Mouse (Mus musculus) urinary bladder, adult 2 months (tissue): Measurements from ENCODE around the gene Aurkb. TPM values are rescaled to one million over a fixed set of nuclear protein-coding genes. Genes with fewer than 3 reads are reported as not detected.

ENCODE experiments used
- DNase-seq: peaks from one replicate; pipeline ENCODE4 v3.0.0; 2022; ENCODE audit warnings: low spot score
- polyA plus RNA-seq: library from polyadenylated mRNA; depleted of rRNA; stranded (reverse); fragments of >200 nt; gene quantifications from 2 replicates; pipeline ENCODE4 v1.2.3, GENCODE M21; 2012

The Aurkb gene
- polyA plus RNA-seq, 1 experiment: 4.1 TPM

- no peak for DNase-seq
These were observed 19.0 kb downstream of the Aurkb start for GRCm38 (mm10) chr11:69064259-69065133.

- DNase-seq: no peak
These were observed 20.0 kb downstream of the Aurkb start for GRCm38 (mm10) chr11:69065394-69065925.

GRCm38 (mm10) chr11:69066163-69066861 is 20.9 kb downstream of the Aurkb start:
- DNase-seq: no peak

- DNase-seq: peak; percentile 62
These were observed 21.5 kb downstream of the Aurkb start for GRCm38 (mm10) chr11:69066956-69067355.

- no peak for DNase-seq
These were observed 22.2 kb downstream of the Aurkb start for GRCm38 (mm10) chr11:69067601-69068000.

GRCm38 (mm10) chr11:69070093-69070492 is 24.6 kb downstream of the Aurkb start:
- DNase-seq: no peak

- DNase-seq: peak; percentile 83
These were observed 25.3 kb downstream of the Aurkb start, which contains the start of gene Tmem107 for GRCm38 (mm10) chr11:69070590-69071222. Gene Tmem107 (plus strand): TSS chr11:69070806.

- DNase-seq: no peak
These were observed 25.8 kb downstream of the Aurkb start for GRCm38 (mm10) chr11:69071262-69071661.

- DNase-seq: no peak
These were observed 26.8 kb downstream of the Aurkb start for GRCm38 (mm10) chr11:69072234-69072633.

GRCm38 (mm10) chr11:69072666-69073064 is 27.2 kb downstream of the Aurkb start:
- no peak for DNase-seq

- no peak for DNase-seq
These were observed 27.8 kb downstream of the Aurkb start for GRCm38 (mm10) chr11:69073065-69073888.

- DNase-seq: no peak
These were observed 28.7 kb downstream of the Aurkb start for GRCm38 (mm10) chr11:69073951-69074775.

GRCm38 (mm10) chr11:69074776-69075069 is 29.3 kb downstream of the Aurkb start:
- no peak for DNase-seq

- no peak for DNase-seq
These were observed 30.5 kb downstream of the Aurkb start for GRCm38 (mm10) chr11:69075764-69076479.

- no peak for DNase-seq
These were observed 31.1 kb downstream of the Aurkb start for GRCm38 (mm10) chr11:69076572-69076971.

GRCm38 (mm10) chr11:69077316-69077715 is 31.9 kb downstream of the Aurkb start:
- no peak for DNase-seq

GRCm38 (mm10) chr11:69078041-69078440 is 32.6 kb downstream of the Aurkb start:
- DNase-seq: no peak

- DNase-seq: no peak
These were observed 33.5 kb downstream of the Aurkb start for GRCm38 (mm10) chr11:69078805-69079438.

- no peak for DNase-seq
These were observed 34.8 kb downstream of the Aurkb start for GRCm38 (mm10) chr11:69080102-69080854.
